Mouse (Mus musculus): ENCODE measurements around the gene Camk1g. TPM values are rescaled to one million over a fixed set of nuclear protein-coding genes. Genes with fewer than 3 reads are reported as not detected.

Camk1g gene
- polyA plus RNA-seq, 1 experiment from 2014 or later, result 10.5 TPM

DNA sequence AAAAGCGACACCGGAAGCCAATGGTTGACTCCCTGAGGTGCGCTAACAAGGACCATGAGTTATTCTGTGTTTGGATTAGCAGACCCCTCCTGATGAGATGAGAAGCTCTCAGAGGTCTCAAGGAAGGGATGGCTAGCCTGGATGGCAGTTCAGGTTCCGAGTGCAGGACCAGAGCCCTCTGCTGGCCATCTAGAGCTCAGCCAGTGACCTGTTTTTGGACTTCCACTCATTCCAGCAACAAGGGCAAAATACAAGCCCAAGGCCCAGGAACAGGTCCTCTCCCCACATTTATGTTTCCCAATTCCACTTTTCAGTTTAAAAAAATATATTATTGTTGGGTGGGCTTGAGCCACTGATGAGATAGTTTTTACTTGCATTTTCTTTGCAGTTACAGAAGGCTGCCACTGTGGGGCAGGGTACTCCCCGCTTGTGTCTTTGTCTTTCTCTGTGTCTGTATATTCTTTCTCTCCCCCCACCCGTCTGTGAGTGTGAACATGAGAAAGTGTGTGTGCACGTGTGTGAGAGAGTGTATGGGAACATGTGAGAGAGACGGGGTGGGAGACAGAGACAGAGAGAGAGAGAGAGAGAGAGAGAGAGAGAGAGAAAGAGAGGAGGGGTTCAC, 12.9 kb upstream of the Camk1g start:
- 12% methylated on average over 8 of the region's 8 CpGs for WGBS
- no peaks in the 10 kb centered on the region for H3K27me3 ChIP-seq (ENCODE audit: control insufficient read depth, insufficient read depth, low read length)
- H3K9ac ChIP-seq (replicated peaks; ENCODE audit: low read depth, low read length), result no peak overlapping the region
- H3K36me3 ChIP-seq (ENCODE audit: control insufficient read depth, insufficient read depth, low read length), result no peaks in the 10 kb centered on the region
- H3K4me1 ChIP-seq (ENCODE audit: control insufficient read depth, insufficient read depth, low read length), result peaks cover 31% of the 10 kb centered on the region; the same call in 1 of the 2 replicates
- no peak for ATAC-seq (ENCODE audit: insufficient number of reproducible peaks, insufficient read depth, low FRiP score, low read depth)
- no peaks in the 10 kb centered on the region for H3K9me3 ChIP-seq (ENCODE audit: control insufficient read depth, low read depth, low read length)
- peak overlapping the region; percentile 25 for H3K4me3 ChIP-seq (ENCODE audit: low read depth, low read length)
- H3K4me2 ChIP-seq (replicated peaks; ENCODE audit: low read depth, low read length), result peak overlapping the region; percentile 55
- no peak overlapping the region; the same call in 1 of the 2 replicates for H3K27ac ChIP-seq (ENCODE audit: low read length)

DNA sequence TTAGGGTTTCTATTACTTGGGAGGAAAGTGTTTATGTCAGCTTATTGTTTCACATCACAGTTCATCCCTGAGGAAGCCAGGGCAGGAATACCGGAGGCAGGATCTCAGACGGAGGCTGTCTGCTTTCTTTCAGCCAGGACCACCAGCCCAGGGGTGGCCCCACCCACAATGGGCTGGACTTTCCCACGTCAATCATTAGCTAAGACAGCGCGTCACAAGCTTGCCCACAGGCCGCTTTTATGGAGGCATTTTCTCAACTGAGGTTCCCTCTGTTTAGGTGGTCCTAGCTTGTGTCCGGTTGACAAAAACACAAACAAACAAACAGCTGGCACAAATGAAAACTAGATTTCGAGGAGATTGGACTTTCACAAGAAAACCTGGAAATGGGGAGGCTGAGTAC, 12.3 kb upstream of the Camk1g start:
- Histone ChIP-seq H3K27ac (ENCODE audit: low read length) (peak overlapping the region; percentile 18; the same call in 1 of the 2 replicates), H3K9ac (replicated peaks; ENCODE audit: low read depth, low read length) (no peak overlapping the region), H3K4me3 (ENCODE audit: low read depth, low read length) (peak overlapping the region; percentile 25), H3K36me3 (ENCODE audit: control insufficient read depth, insufficient read depth, low read length) (no peaks in the 10 kb centered on the region), H3K4me2 (replicated peaks; ENCODE audit: low read depth, low read length) (peak overlapping the region; percentile 55), H3K9me3 (ENCODE audit: control insufficient read depth, low read depth, low read length) (no peaks in the 10 kb centered on the region), H3K27me3 (ENCODE audit: control insufficient read depth, insufficient read depth, low read length) (no peaks in the 10 kb centered on the region), H3K4me1 (ENCODE audit: control insufficient read depth, insufficient read depth, low read length) (peaks cover 31% of the 10 kb centered on the region; the same call in 1 of the 2 replicates)
- peak; percentile 59 for ATAC-seq (ENCODE audit: insufficient number of reproducible peaks, insufficient read depth, low FRiP score, low read depth)
- WGBS, result 2% methylated on average over 8 of the region's 8 CpGs

DNA sequence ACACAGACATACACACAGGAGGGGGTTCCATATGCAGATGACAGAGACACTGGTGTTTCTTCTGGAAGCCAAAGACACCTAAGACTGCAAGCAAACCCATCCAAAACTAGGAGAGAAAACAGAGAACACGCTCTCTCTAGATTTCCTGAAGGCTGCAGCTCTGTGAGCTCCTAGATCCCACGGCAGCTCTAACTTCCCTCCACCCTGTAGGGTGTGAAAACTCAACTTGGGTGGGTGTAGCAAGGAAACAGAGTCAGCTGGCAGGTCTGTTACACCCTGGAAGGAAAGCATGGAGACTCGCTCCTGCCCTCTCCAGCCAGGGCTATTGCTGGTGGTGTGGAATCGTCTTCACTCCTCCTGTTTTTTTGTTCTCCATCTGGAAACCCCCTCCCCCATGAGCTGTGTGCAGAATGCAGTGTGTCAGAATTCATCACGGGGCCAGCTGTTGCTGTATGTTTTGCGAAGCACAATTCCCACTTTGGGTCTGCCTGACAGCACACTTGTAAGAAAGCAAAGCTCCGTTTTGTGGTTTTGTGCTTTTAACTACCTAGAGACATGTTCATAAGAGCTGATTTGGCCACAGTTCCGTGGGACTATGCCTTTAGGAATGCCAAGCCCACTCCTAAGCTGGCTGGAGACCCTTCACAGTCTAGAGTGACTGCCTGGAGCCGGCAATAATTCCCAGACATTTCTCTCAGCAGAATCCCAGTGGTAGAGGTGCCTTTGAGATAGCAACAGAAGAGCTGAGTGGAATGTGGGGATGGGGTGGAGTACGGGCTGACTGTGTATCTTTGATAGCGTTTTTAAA, 11.7 kb upstream of the Camk1g start:
- WGBS, result 19% methylated on average over 11 of the region's 11 CpGs
- H3K27ac ChIP-seq (ENCODE audit: low read length), result peak overlapping the region; percentile 28; the same call in 1 of the 2 replicates

DNA sequence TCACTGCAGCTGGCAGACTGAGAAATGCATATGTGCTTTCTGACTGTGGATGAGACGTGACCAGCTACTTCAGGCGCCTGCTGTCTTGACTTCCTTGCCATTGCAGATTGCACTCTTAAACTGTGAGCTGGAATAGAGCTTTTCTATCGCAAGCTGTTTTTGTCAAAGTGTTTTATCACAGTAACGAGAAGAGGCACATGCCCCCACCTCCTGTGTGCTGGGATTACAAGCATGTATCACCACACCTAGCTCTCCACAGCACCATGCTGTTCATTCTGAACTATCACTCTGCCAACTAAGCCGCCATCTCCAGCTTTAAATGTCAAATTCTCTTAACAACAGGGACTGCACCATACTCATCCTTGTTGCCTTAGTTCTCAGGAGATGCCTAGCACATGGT, 10.8 kb upstream of the Camk1g start:
- H3K27ac ChIP-seq (ENCODE audit: low read length), result no peak overlapping the region
- no peaks in the 10 kb centered on the region for H3K36me3 ChIP-seq (ENCODE audit: control insufficient read depth, insufficient read depth, low read length)
- H3K27me3 ChIP-seq (ENCODE audit: control insufficient read depth, insufficient read depth, low read length), result no peaks in the 10 kb centered on the region
- H3K4me1 ChIP-seq (ENCODE audit: control insufficient read depth, insufficient read depth, low read length), result peaks cover 22% of the 10 kb centered on the region; the same call in 1 of the 2 replicates
- H3K9ac ChIP-seq (replicated peaks; ENCODE audit: low read depth, low read length), result no peak overlapping the region
- 88% methylated on average over 5 of the region's 5 CpGs for WGBS
- no peak overlapping the region for H3K4me2 ChIP-seq (replicated peaks; ENCODE audit: low read depth, low read length)
- no peak overlapping the region for H3K4me3 ChIP-seq (ENCODE audit: low read depth, low read length)
- ATAC-seq (ENCODE audit: insufficient number of reproducible peaks, insufficient read depth, low FRiP score, low read depth), result no peak
- no peaks in the 10 kb centered on the region for H3K9me3 ChIP-seq (ENCODE audit: control insufficient read depth, low read depth, low read length)

More for the DNA sequence above, 11.7 kb upstream of the Camk1g start:
- Histone ChIP-seq H3K9ac (replicated peaks; ENCODE audit: low read depth, low read length) (no peak overlapping the region), H3K27me3 (ENCODE audit: control insufficient read depth, insufficient read depth, low read length) (no peaks in the 10 kb centered on the region), H3K4me2 (replicated peaks; ENCODE audit: low read depth, low read length) (peak overlapping the region; percentile 55), H3K36me3 (ENCODE audit: control insufficient read depth, insufficient read depth, low read length) (no peaks in the 10 kb centered on the region), H3K4me1 (ENCODE audit: control insufficient read depth, insufficient read depth, low read length) (peaks cover 28% of the 10 kb centered on the region; the same call in 1 of the 2 replicates), H3K4me3 (ENCODE audit: low read depth, low read length) (peak overlapping the region; percentile 25; the same call in 1 of the 2 replicates), H3K9me3 (ENCODE audit: control insufficient read depth, low read depth, low read length) (no peaks in the 10 kb centered on the region)
- no peak for ATAC-seq (ENCODE audit: insufficient number of reproducible peaks, insufficient read depth, low FRiP score, low read depth)

DNA sequence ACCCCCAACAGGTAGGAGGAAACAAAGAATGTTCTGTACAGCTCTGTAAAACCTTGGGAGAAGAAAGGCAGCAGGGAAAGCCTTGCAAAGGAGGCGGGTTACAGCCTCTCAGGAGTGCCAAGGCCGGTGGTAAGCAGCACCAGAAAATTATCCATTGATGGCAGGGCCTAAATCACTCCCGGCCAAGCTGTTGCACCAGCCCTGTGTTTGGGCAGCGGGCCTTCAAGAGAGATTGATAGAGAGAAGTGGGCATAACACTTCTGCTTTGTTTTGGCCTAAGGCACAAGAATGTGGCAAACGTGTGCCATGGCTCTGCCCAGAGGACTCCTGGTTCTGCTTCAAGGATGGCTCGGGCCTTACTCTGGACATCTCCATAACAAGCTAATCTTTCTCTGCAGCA, 9.5 kb upstream of the Camk1g start:
- Histone ChIP-seq H3K36me3 (ENCODE audit: control insufficient read depth, insufficient read depth, low read length) (no peaks in the 10 kb centered on the region), H3K4me2 (replicated peaks; ENCODE audit: low read depth, low read length) (no peak overlapping the region), H3K27ac (ENCODE audit: low read length) (no peak overlapping the region), H3K9me3 (ENCODE audit: control insufficient read depth, low read depth, low read length) (no peaks in the 10 kb centered on the region), H3K4me3 (ENCODE audit: low read depth, low read length) (no peak overlapping the region), H3K27me3 (ENCODE audit: control insufficient read depth, insufficient read depth, low read length) (no peaks in the 10 kb centered on the region), H3K9ac (replicated peaks; ENCODE audit: low read depth, low read length) (no peak overlapping the region), H3K4me1 (ENCODE audit: control insufficient read depth, insufficient read depth, low read length) (peaks cover 18% of the 10 kb centered on the region; the same call in 1 of the 2 replicates)
- WGBS, result 68% methylated on average over 6 of the region's 6 CpGs
- ATAC-seq (ENCODE audit: insufficient number of reproducible peaks, insufficient read depth, low FRiP score, low read depth), result no peak

DNA sequence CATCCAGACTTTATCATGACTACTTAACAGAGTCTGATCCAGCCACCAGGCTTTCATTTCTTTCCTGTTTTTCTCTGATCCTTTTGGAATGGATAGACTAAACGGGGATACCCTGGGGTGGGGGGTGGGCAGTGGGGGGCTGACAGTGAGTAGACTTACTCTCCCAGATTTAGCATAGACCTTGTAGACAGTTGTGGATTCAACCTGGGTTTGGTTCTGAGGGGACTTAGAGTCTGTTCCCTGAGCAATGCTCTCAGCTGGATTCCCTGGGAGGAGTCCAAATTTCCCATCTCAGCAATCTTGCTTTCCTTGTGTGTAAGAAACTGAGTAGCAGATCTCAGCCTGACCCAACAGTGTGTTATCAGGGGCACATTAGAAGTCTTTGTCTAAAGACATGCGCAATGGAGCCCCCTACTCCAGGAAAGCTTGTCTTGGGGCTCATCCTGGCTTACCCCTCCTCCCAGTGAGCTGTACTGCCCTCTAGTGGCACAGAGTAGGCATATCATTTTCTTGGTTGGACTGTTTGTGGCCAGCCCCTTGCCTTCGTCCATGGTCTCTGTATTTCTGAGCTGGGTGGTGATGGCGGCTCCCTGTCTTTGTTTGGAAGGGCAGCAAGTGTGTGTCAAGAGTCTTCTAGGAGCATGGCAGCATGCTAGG, 6.5 kb upstream of the Camk1g start:
- WGBS, result 32% methylated on average over 4 of the region's 4 CpGs
- H3K27ac ChIP-seq (ENCODE audit: low read length), result no peak overlapping the region
- H3K27me3 ChIP-seq (ENCODE audit: control insufficient read depth, insufficient read depth, low read length), result no peaks in the 10 kb centered on the region
- no peak overlapping the region for H3K4me2 ChIP-seq (replicated peaks; ENCODE audit: low read depth, low read length)
- peaks cover 6% of the 10 kb centered on the region; the same call in 1 of the 2 replicates for H3K4me1 ChIP-seq (ENCODE audit: control insufficient read depth, insufficient read depth, low read length)
- ATAC-seq (ENCODE audit: insufficient number of reproducible peaks, insufficient read depth, low FRiP score, low read depth), result peak; percentile 42; the same call in 1 of the 2 replicates
- no peaks in the 10 kb centered on the region for H3K9me3 ChIP-seq (ENCODE audit: control insufficient read depth, low read depth, low read length)
- H3K36me3 ChIP-seq (ENCODE audit: control insufficient read depth, insufficient read depth, low read length), result no peaks in the 10 kb centered on the region
- H3K4me3 ChIP-seq (ENCODE audit: low read depth, low read length), result no peak overlapping the region
- no peak overlapping the region for H3K9ac ChIP-seq (replicated peaks; ENCODE audit: low read depth, low read length)

DNA sequence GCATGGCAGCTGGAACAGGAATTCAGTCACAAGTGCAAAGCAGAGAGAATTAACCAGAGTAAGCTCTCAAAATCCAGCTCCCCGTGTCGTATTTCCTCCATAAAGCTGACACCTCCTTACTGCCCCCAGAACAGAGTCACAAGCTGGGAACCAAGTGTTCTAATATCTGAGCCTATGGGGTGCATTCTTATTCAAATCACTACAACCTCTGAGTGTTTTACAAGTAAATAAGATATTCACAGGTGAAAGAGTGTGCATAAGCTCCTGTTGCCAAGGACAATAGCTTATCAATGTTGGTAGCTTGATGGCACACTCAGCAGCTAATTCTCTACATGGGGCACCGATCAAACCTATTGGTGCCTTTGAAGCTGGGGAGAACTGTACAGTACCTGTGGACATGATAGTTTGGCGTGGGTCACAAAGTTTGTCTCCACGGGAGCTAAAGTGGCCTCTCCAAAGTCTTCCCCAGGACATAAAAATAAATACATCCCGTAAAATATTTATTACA, 3.9 kb upstream of the Camk1g start:
- Histone ChIP-seq H3K9me3 (ENCODE audit: control insufficient read depth, low read depth, low read length) (no peaks in the 10 kb centered on the region), H3K27me3 (ENCODE audit: control insufficient read depth, insufficient read depth, low read length) (no peaks in the 10 kb centered on the region), H3K4me3 (ENCODE audit: low read depth, low read length) (no peak overlapping the region), H3K4me1 (ENCODE audit: control insufficient read depth, insufficient read depth, low read length) (peaks cover 7% of the 10 kb centered on the region), H3K36me3 (ENCODE audit: control insufficient read depth, insufficient read depth, low read length) (no peaks in the 10 kb centered on the region), H3K4me2 (replicated peaks; ENCODE audit: low read depth, low read length) (no peak overlapping the region), H3K27ac (ENCODE audit: low read length) (no peak overlapping the region), H3K9ac (replicated peaks; ENCODE audit: low read depth, low read length) (no peak overlapping the region)
- no peak for ATAC-seq (ENCODE audit: insufficient number of reproducible peaks, insufficient read depth, low FRiP score, low read depth)
- WGBS, result 79% methylated on average over 6 of the region's 6 CpGs

DNA sequence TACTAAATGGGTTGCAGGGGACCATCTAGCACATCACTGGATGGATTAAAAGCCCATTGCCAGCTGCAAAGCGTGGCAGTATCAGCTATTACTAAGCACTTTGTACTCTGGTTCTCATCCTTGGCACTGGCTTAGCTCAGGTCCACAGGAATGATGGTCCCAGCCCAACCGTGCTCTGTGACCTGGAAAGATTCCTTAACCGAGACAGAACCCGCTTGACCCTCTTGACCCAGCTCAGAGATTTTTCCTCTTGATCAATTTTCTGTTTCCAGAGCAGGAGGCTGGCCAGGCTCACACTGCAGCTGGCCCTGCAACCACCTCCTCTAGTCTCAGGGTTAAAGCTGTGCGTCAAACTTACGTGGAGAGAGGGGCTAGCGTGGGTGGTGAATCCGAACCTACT, 1.0 kb downstream of the Camk1g start:
- no peaks in the 10 kb centered on the region for H3K9me3 ChIP-seq (ENCODE audit: control insufficient read depth, low read depth, low read length)
- ATAC-seq (ENCODE audit: insufficient number of reproducible peaks, insufficient read depth, low FRiP score, low read depth), result no peak
- WGBS, result 38% methylated on average over 8 of the region's 8 CpGs

More for the DNA sequence above, 1.0 kb downstream of the Camk1g start:
- peak overlapping the region; percentile 33 for H3K4me3 ChIP-seq (ENCODE audit: low read depth, low read length)
- peak overlapping the region; percentile 63 for H3K4me2 ChIP-seq (replicated peaks; ENCODE audit: low read depth, low read length)
- no peaks in the 10 kb centered on the region for H3K27me3 ChIP-seq (ENCODE audit: control insufficient read depth, insufficient read depth, low read length)
- 0 out of 2 replicates have a peak overlapping the region, but pooled peaks have one; percentile 4 for H3K9ac ChIP-seq (replicated peaks; ENCODE audit: low read depth, low read length)
- H3K36me3 ChIP-seq (ENCODE audit: control insufficient read depth, insufficient read depth, low read length), result no peaks in the 10 kb centered on the region
- H3K27ac ChIP-seq (ENCODE audit: low read length), result no peak overlapping the region
- peaks cover 8% of the 10 kb centered on the region for H3K4me1 ChIP-seq (ENCODE audit: control insufficient read depth, insufficient read depth, low read length)

Data from stomach, embryonic 14.5 days (tissue).